Mouse (Mus musculus): ENCODE measurements around the gene Nrtn.

DNA sequence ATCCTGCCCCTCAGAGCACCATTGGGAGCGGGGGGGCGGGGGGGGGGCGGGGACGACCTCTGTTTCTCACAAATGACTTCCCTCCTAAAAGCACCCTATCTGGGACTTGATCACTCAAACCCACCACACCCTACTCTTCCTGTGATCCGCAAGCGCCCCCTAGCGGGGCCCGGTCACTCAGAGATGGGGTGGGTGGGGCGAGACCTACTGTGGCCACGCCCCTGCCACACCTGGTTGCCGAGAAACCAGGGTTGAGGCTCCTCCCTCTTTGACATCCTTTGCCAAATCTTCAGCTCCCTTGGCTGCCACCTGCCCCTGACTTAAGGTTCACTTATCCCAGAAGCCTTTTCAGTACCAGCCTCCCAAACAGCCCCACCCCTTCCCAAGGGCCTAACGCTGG is 802 bp upstream of the Nrtn start:
- no peak for TF ChIP-seq GATA1 (IDR thresholded peaks at IDR 0.05; ENCODE audit: borderline replicate concordance, low read length)
- TF ChIP-seq CTCF (IDR thresholded peaks at IDR 0.05; ENCODE audit: low read depth, low read length), result no peak
- no peak for TF ChIP-seq GATA2 (IDR thresholded peaks at IDR 0.05; ENCODE audit: borderline replicate concordance, low read depth, low read length)
- TF ChIP-seq POLR2AphosphoS5 (IDR thresholded peaks at IDR 0.05; ENCODE audit: insufficient replicate concordance, low read depth, low read length), result no peak
- TF ChIP-seq TAL1 (conservative IDR thresholded peaks at IDR 0.05; ENCODE audit: low read depth, low read length), result no peak
